Mouse (Mus musculus): ENCODE data around the gene Sox9. TPM values are rescaled to one million over a fixed set of nuclear protein-coding genes. Genes with fewer than 3 reads are reported as not detected.

The Sox9 gene
- polyA plus RNA-seq, 1 experiment, result 6.6 TPM

- peak overlapping the region; percentile 67 for H3K27ac ChIP-seq (ENCODE audit: control insufficient read depth, insufficient read depth, low read depth, low read length)
- no peaks in the 10 kb centered on the region for H3K36me3 ChIP-seq (ENCODE audit: control insufficient read depth, insufficient read depth, low read length)
- no peaks in the 10 kb centered on the region for H3K27me3 ChIP-seq (ENCODE audit: control insufficient read depth, insufficient read depth, low read length)
- TF ChIP-seq CTCF (IDR thresholded peaks at IDR 0.05; ENCODE audit: control insufficient read depth, insufficient read depth, insufficient replicate concordance, low read depth, low read length) (no peak), POLR2A (IDR thresholded peaks at IDR 0.05; ENCODE audit: control insufficient read depth, low read depth, low read length) (no peak)
- H3K4me3 ChIP-seq (ENCODE audit: control insufficient read depth, low read depth, low read length), result no peak overlapping the region
- no peaks in the 10 kb centered on the region for H3K4me1 ChIP-seq (ENCODE audit: control insufficient read depth, insufficient read depth, low read length)
Observed at GRCm38 (mm10) chr11:112772791-112773355, 9.2 kb upstream of the Sox9 start.

DNA sequence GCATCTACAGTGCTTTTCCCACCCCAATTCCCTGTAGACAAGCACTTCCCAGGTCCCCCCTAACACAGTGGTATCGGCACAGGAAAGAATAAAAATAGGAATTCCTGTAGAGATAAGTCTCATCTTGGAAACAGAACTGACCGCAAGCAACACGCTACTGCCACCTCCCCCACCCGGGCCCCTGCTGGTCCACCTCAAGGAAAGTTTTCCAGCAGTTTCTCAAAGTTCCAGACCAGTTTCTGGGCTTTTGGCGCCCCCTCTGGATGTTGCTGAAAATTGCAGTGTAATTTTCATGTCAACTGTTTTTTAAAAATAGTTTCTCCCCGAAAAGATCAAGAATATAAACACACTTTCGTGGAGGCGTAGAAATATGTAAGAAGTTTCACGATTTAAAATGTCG is 2.3 kb upstream of the Sox9 start:
- no peak overlapping the region for H3K27ac ChIP-seq (ENCODE audit: control insufficient read depth, insufficient read depth, low read depth, low read length)
- peaks cover 8% of the 10 kb centered on the region for H3K4me1 ChIP-seq (ENCODE audit: control insufficient read depth, insufficient read depth, low read length)
- TF ChIP-seq POLR2A (IDR thresholded peaks at IDR 0.05; ENCODE audit: control insufficient read depth, low read depth, low read length) (no peak), CTCF (IDR thresholded peaks at IDR 0.05; ENCODE audit: control insufficient read depth, insufficient read depth, insufficient replicate concordance, low read depth, low read length) (0 out of 2 replicates have a peak, but pooled peaks have one; percentile 9)
- no peak overlapping the region for H3K4me3 ChIP-seq (ENCODE audit: control insufficient read depth, low read depth, low read length)
- H3K36me3 ChIP-seq (ENCODE audit: control insufficient read depth, insufficient read depth, low read length), result no peaks in the 10 kb centered on the region
- H3K27me3 ChIP-seq (ENCODE audit: control insufficient read depth, insufficient read depth, low read length), result peaks cover 5% of the 10 kb centered on the region; the same call in 1 of the 2 replicates

- Histone ChIP-seq H3K4me1 (ENCODE audit: control insufficient read depth, insufficient read depth, low read length) (peaks cover 9% of the 10 kb centered on the region), H3K27ac (ENCODE audit: control insufficient read depth, insufficient read depth, low read depth, low read length) (peak overlapping the region; percentile 68; the same call in 1 of the 2 replicates), H3K27me3 (ENCODE audit: control insufficient read depth, insufficient read depth, low read length) (peaks cover 5% of the 10 kb centered on the region; the same call in 1 of the 2 replicates), H3K36me3 (ENCODE audit: control insufficient read depth, insufficient read depth, low read length) (no peaks in the 10 kb centered on the region), H3K4me3 (ENCODE audit: control insufficient read depth, low read depth, low read length) (no peak overlapping the region)
- TF ChIP-seq POLR2A (IDR thresholded peaks at IDR 0.05; ENCODE audit: control insufficient read depth, low read depth, low read length), result no peak
- no peak for TF ChIP-seq CTCF (IDR thresholded peaks at IDR 0.05; ENCODE audit: control insufficient read depth, insufficient read depth, insufficient replicate concordance, low read depth, low read length)
Observed at GRCm38 (mm10) chr11:112780394-112780920, 1.6 kb upstream of the Sox9 start.

DNA sequence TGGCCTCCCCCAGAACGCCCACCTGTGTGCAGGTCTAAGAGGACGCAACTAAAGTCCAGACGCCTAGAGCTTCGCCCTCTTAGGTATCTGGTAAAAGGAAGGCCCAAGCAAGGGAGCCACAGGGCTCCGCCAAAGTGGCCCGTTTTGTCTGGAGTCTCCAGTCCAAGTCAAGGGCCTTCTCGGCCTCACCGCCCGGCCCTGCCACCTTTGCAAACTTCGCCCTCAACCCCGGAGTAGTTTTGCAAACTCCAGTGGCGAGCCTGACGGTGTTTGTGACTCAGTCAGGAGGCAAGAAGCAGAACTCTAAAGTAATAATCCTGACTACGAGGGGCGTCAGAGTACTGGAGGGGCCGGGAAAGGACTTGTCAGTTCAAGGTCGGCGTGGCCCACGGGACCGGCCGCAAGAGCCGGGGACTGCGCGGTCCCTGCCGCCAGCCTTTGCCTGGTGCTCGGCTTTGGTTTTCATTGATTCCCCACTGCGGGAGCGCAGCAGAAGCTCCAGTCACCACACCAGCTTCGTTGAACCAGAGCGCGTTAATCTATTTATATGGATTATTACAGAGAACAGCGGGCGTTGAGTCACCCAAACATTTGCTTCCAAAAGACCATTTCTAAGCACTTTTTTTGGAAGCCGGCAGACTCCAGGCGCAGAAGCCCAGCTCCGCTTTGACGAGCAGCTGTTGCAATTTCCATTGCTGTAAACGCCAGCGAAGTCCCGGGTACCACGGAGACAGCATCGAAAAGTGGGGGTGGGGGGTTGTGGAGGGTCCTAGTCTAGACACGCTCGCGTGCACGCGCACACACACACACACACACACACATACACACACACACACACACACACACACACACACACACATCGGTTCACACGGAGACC is 751 bp upstream of the Sox9 start:
- peak overlapping the region; percentile 68 for H3K27ac ChIP-seq (ENCODE audit: control insufficient read depth, insufficient read depth, low read depth, low read length)
- TF ChIP-seq CTCF (IDR thresholded peaks at IDR 0.05; ENCODE audit: control insufficient read depth, insufficient read depth, insufficient replicate concordance, low read depth, low read length) (no peak), POLR2A (IDR thresholded peaks at IDR 0.05; ENCODE audit: control insufficient read depth, low read depth, low read length) (no peak)
- H3K36me3 ChIP-seq (ENCODE audit: control insufficient read depth, insufficient read depth, low read length), result no peaks in the 10 kb centered on the region
- H3K4me3 ChIP-seq (ENCODE audit: control insufficient read depth, low read depth, low read length), result peak overlapping the region; percentile 27
- H3K4me1 ChIP-seq (ENCODE audit: control insufficient read depth, insufficient read depth, low read length), result peaks cover 9% of the 10 kb centered on the region
- H3K27me3 ChIP-seq (ENCODE audit: control insufficient read depth, insufficient read depth, low read length), result peaks cover 5% of the 10 kb centered on the region; the same call in 1 of the 2 replicates

- H3K27ac ChIP-seq (ENCODE audit: control insufficient read depth, insufficient read depth, low read depth, low read length), result peak overlapping the region; percentile 34
- no peak for TF ChIP-seq POLR2A (IDR thresholded peaks at IDR 0.05; ENCODE audit: control insufficient read depth, low read depth, low read length)
- no peak for TF ChIP-seq CTCF (IDR thresholded peaks at IDR 0.05; ENCODE audit: control insufficient read depth, insufficient read depth, insufficient replicate concordance, low read depth, low read length)
- H3K4me3 ChIP-seq (ENCODE audit: control insufficient read depth, low read depth, low read length), result peak overlapping the region; percentile 50
- peaks cover 9% of the 10 kb centered on the region for H3K4me1 ChIP-seq (ENCODE audit: control insufficient read depth, insufficient read depth, low read length)
- H3K36me3 ChIP-seq (ENCODE audit: control insufficient read depth, insufficient read depth, low read length), result no peaks in the 10 kb centered on the region
- H3K27me3 ChIP-seq (ENCODE audit: control insufficient read depth, insufficient read depth, low read length), result peaks cover 5% of the 10 kb centered on the region; the same call in 1 of the 2 replicates
Observed at GRCm38 (mm10) chr11:112782357-112783121, 515 bp downstream of the Sox9 start.

GRCm38 (mm10) chr11:112783401-112784346 is 1.6 kb downstream of the Sox9 start:
- peaks cover 13% of the 10 kb centered on the region for H3K4me1 ChIP-seq (ENCODE audit: control insufficient read depth, insufficient read depth, low read length)
- TF ChIP-seq CTCF (IDR thresholded peaks at IDR 0.05; ENCODE audit: control insufficient read depth, insufficient read depth, insufficient replicate concordance, low read depth, low read length) (no peak), POLR2A (IDR thresholded peaks at IDR 0.05; ENCODE audit: control insufficient read depth, low read depth, low read length) (no peak)
- no peaks in the 10 kb centered on the region for H3K36me3 ChIP-seq (ENCODE audit: control insufficient read depth, insufficient read depth, low read length)
- H3K4me3 ChIP-seq (ENCODE audit: control insufficient read depth, low read depth, low read length), result peak overlapping the region; percentile 52
- H3K27me3 ChIP-seq (ENCODE audit: control insufficient read depth, insufficient read depth, low read length), result peaks cover 5% of the 10 kb centered on the region; the same call in 1 of the 2 replicates
- H3K27ac ChIP-seq (ENCODE audit: control insufficient read depth, insufficient read depth, low read depth, low read length), result no peak overlapping the region

Data from testis, adult 2 months (tissue).